Mouse (Mus musculus) urinary bladder, postnatal 0 days (tissue): ENCODE data around the gene Speer4c. TPM values are rescaled to one million over a fixed set of nuclear protein-coding genes. Genes with fewer than 3 reads are reported as not detected.

Experiments used
- polyA plus RNA-seq: library from polyadenylated mRNA; unstranded; fragments of >200 nt; fragmentation: Nextera tagmentation; extraction: Ambion mirVana; gene quantifications from 2 replicates; pipeline ENCODE4 v1.2.1, GENCODE M21; 2015

Gene Speer4c
- not detected in 2 replicates for polyA plus RNA-seq

DNA sequence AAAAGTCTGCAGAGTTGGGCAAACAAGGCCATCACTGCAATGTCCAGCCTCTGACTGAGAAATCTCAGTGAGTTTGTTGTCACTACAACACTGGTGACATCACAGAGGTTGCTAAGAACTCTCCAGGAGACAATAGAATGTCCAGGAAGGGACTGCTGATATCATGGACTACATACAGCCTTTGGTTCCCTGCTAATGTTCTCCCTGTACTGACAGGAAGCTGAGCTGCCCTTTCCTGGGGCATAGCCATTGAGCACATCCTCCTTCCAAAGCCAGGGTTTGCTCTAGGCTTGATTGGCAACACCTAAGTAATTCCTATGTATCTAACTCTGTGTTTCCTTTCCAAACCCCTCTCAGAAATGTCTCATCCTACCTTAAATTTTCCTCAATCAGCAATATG is at the start of gene Speer4c:
Gene Speer4c, minus strand, starts transcription at position 101 of the 400 bp plus-strand sequence.

Other genes starting within 250 kb of the Speer4c start
- gene Gm21149, start 237.7 kb downstream of the Speer4c start, polyA plus RNA-seq, result not detected in 2 replicates
- 0.14 TPM in 1 of 2 replicates, not detected in the other for gene Gm21190, start 185.0 kb downstream of the Speer4c start, polyA plus RNA-seq
- gene Gm21083, start 136.9 kb downstream of the Speer4c start, polyA plus RNA-seq, result 0.23 TPM in 1 of 2 replicates, not detected in the other
- gene Speer4d, start 95.2 kb downstream of the Speer4c start, polyA plus RNA-seq, result not detected in 2 replicates
- not detected in 2 replicates for gene 4930572O03Rik, start 57.2 kb downstream of the Speer4c start, polyA plus RNA-seq
- 22.9 and 25.2 TPM in 2 replicates for gene Cacna2d1, start 220.4 kb upstream of the Speer4c start, polyA plus RNA-seq